Mouse (Mus musculus) forebrain, embryonic 16.5 days (tissue): ENCODE measurements around the gene Slc4a8. TPM values are rescaled to one million over a fixed set of nuclear protein-coding genes. Genes with fewer than 3 reads are reported as not detected.

ENCODE experiments used
- ATAC-seq: fragments of 200-750 bp; cut with Nextera tagmentation; 2 replicates; pipeline ENCODE4 v1.8.0; 2017; ENCODE audit warnings: mild to moderate bottlenecking, moderate library complexity
- H3K27ac ChIP-seq: fragments of 300-500 bp; sonication (generic); 2 replicates; pipeline ENCODE4 v1.5.1; 2014; ENCODE audit warnings: low read length, control low read depth
- H3K27me3 ChIP-seq: fragments of 300-500 bp; sonication (generic); replicated peaks from 2 replicates; pipeline ENCODE4 v1.6.1; 2014; ENCODE audit warnings: low read length; ENCODE audit not compliant: control insufficient read depth, insufficient read depth
- H3K36me3 ChIP-seq: fragments of 300-500 bp; sonication (generic); 2 replicates; pipeline ENCODE4 v1.6.1; 2014; ENCODE audit not compliant: control insufficient read depth, insufficient read depth
- H3K4me1 ChIP-seq: fragments of 300-500 bp; sonication (generic); replicated peaks from 2 replicates; pipeline ENCODE4 v1.6.1; 2014; ENCODE audit warnings: low read length; ENCODE audit not compliant: control insufficient read depth, insufficient read depth
- H3K4me2 ChIP-seq: fragments of 300-500 bp; sonication (generic); 2 replicates; pipeline ENCODE4 v1.6.1; 2014; ENCODE audit warnings: mild to moderate bottlenecking, low read length, control low read depth
- H3K4me3 ChIP-seq: fragments of 300-500 bp; sonication (generic); replicated peaks from 2 replicates; pipeline ENCODE4 v1.5.1; 2014; ENCODE audit warnings: mild to moderate bottlenecking, low read length, control low read depth
- H3K9ac ChIP-seq: fragments of 300-500 bp; sonication (generic); replicated peaks from 2 replicates; pipeline ENCODE4 v1.6.1; 2014; ENCODE audit warnings: low read depth, low read length, control low read depth
- H3K9me3 ChIP-seq: fragments of 300-500 bp; sonication (generic); 2 replicates; pipeline ENCODE4 v1.6.1; 2016; ENCODE audit warnings: low read length; ENCODE audit not compliant: control insufficient read depth
- WGBS: fragments of 180-500 bp; shearing (Covaris S2); extraction: QIAGEN DNeasy Blood & Tissue Kit; methylation state at CpG from one replicate; pipeline ENCODE4 v1.1.7; 2014; 5-methylcytosine and 5-hydroxymethylcytosine counted together
- polyA plus RNA-seq: library from polyadenylated mRNA; unstranded; fragments of >200 nt; fragmentation: Nextera tagmentation; extraction: Ambion mirVana; gene quantifications from 2 replicates; pipeline ENCODE4 v1.2.1, GENCODE M21; 2015

The Slc4a8 gene
- 20.8 and 25.7 TPM in 2 replicates for polyA plus RNA-seq

GRCm38 (mm10) chr15:100761419-100762185, at the start of gene Slc4a8:
Slc4a8 (plus strand) TSS chr15:100761747.
- Histone ChIP-seq H3K4me2 (peak within 1 kb of the TSS; percentile 73), H3K9ac (peak within 1 kb of the TSS; percentile 77), H3K36me3 (0 out of 2 replicates have a peak, but pooled peaks cover 2% of the 10 kb centered on the region), H3K27me3 (no peaks in the 10 kb centered on the region), H3K9me3 (no peaks in the 10 kb centered on the region), H3K4me3 (peak within 1 kb of the TSS; percentile 69), H3K27ac (peak within 1 kb of the TSS; percentile 65), H3K4me1 (peaks cover 18% of the 10 kb centered on the region)
- peak; percentile 97 for ATAC-seq
- WGBS = under 1% methylated on average over 60 of the region's 64 CpGs

- H3K9ac ChIP-seq = no peak overlapping the region
- no peaks in the 10 kb centered on the region for H3K4me1 ChIP-seq
- no peaks in the 10 kb centered on the region for H3K9me3 ChIP-seq
- H3K36me3 ChIP-seq = no peaks in the 10 kb centered on the region
- H3K27ac ChIP-seq = no peak overlapping the region
- H3K27me3 ChIP-seq = no peaks in the 10 kb centered on the region
- no peak for ATAC-seq
- WGBS = 91% methylated on average over 8 of the region's 8 CpGs
- H3K4me3 ChIP-seq = no peak overlapping the region
- H3K4me2 ChIP-seq = no peak overlapping the region
These were observed 47.1 kb upstream of the Slc4a8 start for GRCm38 (mm10) chr15:100714470-100714869.

- Histone ChIP-seq H3K9me3 (no peaks in the 10 kb centered on the region), H3K4me3 (no peak overlapping the region), H3K4me2 (no peak overlapping the region), H3K36me3 (no peaks in the 10 kb centered on the region), H3K4me1 (no peaks in the 10 kb centered on the region), H3K9ac (no peak overlapping the region), H3K27ac (no peak overlapping the region), H3K27me3 (no peaks in the 10 kb centered on the region)
- no peak for ATAC-seq
- 41% methylated on average over 9 of the region's 9 CpGs for WGBS
These were observed 46.1 kb upstream of the Slc4a8 start for GRCm38 (mm10) chr15:100715399-100715993.

GRCm38 (mm10) chr15:100717933-100718332, 43.6 kb upstream of the Slc4a8 start:
- ATAC-seq = no peak
- H3K27ac ChIP-seq = no peak overlapping the region
- H3K4me2 ChIP-seq = no peak overlapping the region
- no peak overlapping the region for H3K4me3 ChIP-seq
- no peak overlapping the region for H3K9ac ChIP-seq
- 84% methylated on average over 6 of the region's 6 CpGs for whole genome bisulfite sequencing
- no peaks in the 10 kb centered on the region for H3K4me1 ChIP-seq
- H3K9me3 ChIP-seq = no peaks in the 10 kb centered on the region
- no peaks in the 10 kb centered on the region for H3K27me3 ChIP-seq
- no peaks in the 10 kb centered on the region for H3K36me3 ChIP-seq

GRCm38 (mm10) chr15:100718572-100718971, 43.0 kb upstream of the Slc4a8 start:
- H3K4me3 ChIP-seq = no peak overlapping the region
- WGBS = 84% methylated on average over 11 of the region's 11 CpGs

GRCm38 (mm10) chr15:100719217-100719616, 42.3 kb upstream of the Slc4a8 start:
- H3K36me3 ChIP-seq = no peaks in the 10 kb centered on the region
- WGBS = 94% methylated on average over 5 of the region's 5 CpGs
- ATAC-seq = no peak
- no peak overlapping the region for H3K9ac ChIP-seq
- no peak overlapping the region for H3K4me3 ChIP-seq
- H3K27ac ChIP-seq = no peak overlapping the region
- no peak overlapping the region for H3K4me2 ChIP-seq
- H3K4me1 ChIP-seq = no peaks in the 10 kb centered on the region
- H3K27me3 ChIP-seq = no peaks in the 10 kb centered on the region
- no peaks in the 10 kb centered on the region for H3K9me3 ChIP-seq

More at GRCm38 (mm10) chr15:100718572-100718971, 43.0 kb upstream of the Slc4a8 start:
- Histone ChIP-seq H3K9ac (no peak overlapping the region), H3K27me3 (no peaks in the 10 kb centered on the region), H3K27ac (no peak overlapping the region), H3K4me2 (no peak overlapping the region), H3K4me1 (no peaks in the 10 kb centered on the region), H3K36me3 (no peaks in the 10 kb centered on the region), H3K9me3 (no peaks in the 10 kb centered on the region)
- ATAC-seq = no peak

- H3K27me3 ChIP-seq = no peaks in the 10 kb centered on the region
- H3K9ac ChIP-seq = no peak overlapping the region
- H3K36me3 ChIP-seq = no peaks in the 10 kb centered on the region
- 91% methylated on average over 10 of the region's 10 CpGs for WGBS
- ATAC-seq = no peak
- H3K4me3 ChIP-seq = no peak overlapping the region
- no peaks in the 10 kb centered on the region for H3K9me3 ChIP-seq
- no peak overlapping the region for H3K27ac ChIP-seq
- H3K4me2 ChIP-seq = no peak overlapping the region
- H3K4me1 ChIP-seq = no peaks in the 10 kb centered on the region
These were observed 41.5 kb upstream of the Slc4a8 start for GRCm38 (mm10) chr15:100720066-100720465.

GRCm38 (mm10) chr15:100721445-100721844, 40.1 kb upstream of the Slc4a8 start:
- H3K4me1 ChIP-seq = no peaks in the 10 kb centered on the region

GRCm38 (mm10) chr15:100722026-100722425, 39.5 kb upstream of the Slc4a8 start:
- ATAC-seq = no peak
- Histone ChIP-seq H3K4me2 (no peak overlapping the region), H3K27me3 (no peaks in the 10 kb centered on the region), H3K27ac (no peak overlapping the region), H3K4me3 (no peak overlapping the region), H3K4me1 (no peaks in the 10 kb centered on the region), H3K9ac (no peak overlapping the region), H3K9me3 (no peaks in the 10 kb centered on the region), H3K36me3 (no peaks in the 10 kb centered on the region)
- 58% methylated on average over 4 of the region's 4 CpGs for WGBS

More at GRCm38 (mm10) chr15:100721445-100721844, 40.1 kb upstream of the Slc4a8 start:
- Histone ChIP-seq H3K27me3 (no peaks in the 10 kb centered on the region), H3K9me3 (no peaks in the 10 kb centered on the region), H3K4me3 (no peak overlapping the region), H3K27ac (no peak overlapping the region), H3K4me2 (no peak overlapping the region), H3K9ac (no peak overlapping the region), H3K36me3 (no peaks in the 10 kb centered on the region)
- 89% methylated on average over 5 of the region's 5 CpGs for WGBS
- no peak for ATAC-seq
